Mouse (Mus musculus): Measurements from ENCODE around the gene Otop3.

GRCm38 (mm10) chr11:115295939-115296338, 38.6 kb upstream of the Otop3 start:
- TF ChIP-seq CTCF (IDR thresholded peaks at IDR 0.05; ENCODE audit: extremely low read depth, insufficient read depth, low read length) = no peak
- TF ChIP-seq POLR2A (IDR thresholded peaks at IDR 0.05; ENCODE audit: extremely low read depth, insufficient read depth, low read length) = no peak
